Mouse (Mus musculus): ENCODE results near the gene Gm32717. TPM values are rescaled to one million over a fixed set of nuclear protein-coding genes. Genes with fewer than 3 reads are reported as not detected.

Gm32717 gene
- polyA plus RNA-seq (2012; rRNA removed), result 0.01 TPM in 1 of 2 replicates, not detected in the other

DNA sequence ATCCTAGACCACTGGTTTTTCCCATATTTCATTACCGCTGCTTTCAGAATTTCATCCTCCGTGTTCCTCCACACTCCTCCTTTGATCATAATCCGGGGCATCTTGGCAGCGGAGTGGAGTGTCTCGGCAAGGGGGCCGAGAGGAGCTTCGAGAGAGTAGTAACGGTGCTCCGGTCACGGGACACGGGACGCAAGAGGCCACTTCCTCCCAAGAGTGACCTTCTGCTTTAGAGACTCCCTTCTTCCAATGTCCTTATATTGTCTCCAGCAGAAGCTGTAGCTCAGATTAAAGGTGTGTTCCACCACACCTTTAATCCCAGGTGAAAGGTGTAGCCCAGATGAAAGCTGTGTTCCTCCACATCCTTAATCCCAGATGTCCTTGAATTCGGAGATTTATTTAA lies at the start of gene Gm32717:
Gm32717 (minus strand) TSS at position 101 of the 400 bp plus-strand sequence.

DNA sequence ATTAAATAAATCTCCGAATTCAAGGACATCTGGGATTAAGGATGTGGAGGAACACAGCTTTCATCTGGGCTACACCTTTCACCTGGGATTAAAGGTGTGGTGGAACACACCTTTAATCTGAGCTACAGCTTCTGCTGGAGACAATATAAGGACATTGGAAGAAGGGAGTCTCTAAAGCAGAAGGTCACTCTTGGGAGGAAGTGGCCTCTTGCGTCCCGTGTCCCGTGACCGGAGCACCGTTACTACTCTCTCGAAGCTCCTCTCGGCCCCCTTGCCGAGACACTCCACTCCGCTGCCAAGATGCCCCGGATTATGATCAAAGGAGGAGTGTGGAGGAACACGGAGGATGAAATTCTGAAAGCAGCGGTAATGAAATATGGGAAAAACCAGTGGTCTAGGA lies 17.8 kb upstream of the Gm32717 start, which contains the start of gene Gm32802:
Gm32802 (plus strand) TSS at position 301 of the 400 bp plus-strand sequence.

DNA sequence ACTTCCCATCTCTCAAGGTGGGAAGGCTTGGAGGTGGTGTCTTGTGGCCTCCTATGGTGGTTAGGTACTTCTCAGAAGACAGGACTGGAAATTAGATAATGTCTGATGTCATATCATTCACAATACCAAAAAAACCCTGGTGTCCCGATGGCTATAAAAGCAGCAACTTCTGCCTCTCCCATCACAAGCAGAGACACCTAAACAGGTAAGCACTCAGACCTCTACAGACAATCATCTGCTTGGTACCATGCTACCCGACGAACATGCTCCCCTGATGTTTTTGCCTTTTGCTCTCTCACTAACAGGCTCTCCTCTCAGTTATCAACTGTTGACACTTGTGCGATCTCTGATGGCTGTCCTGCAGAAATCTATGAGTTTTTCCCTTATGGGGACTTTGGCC lies 35.9 kb downstream of the Gm32717 start, which contains the start of gene Il22:
Il22 (plus strand) TSS at position 301 of the 400 bp plus-strand sequence.

Other genes with a start within 250 kb of the Gm32717 start
- gene Mdm1, start 99.0 kb downstream of the Gm32717 start, polyA plus RNA-seq (2012; rRNA removed), result 4.3 and 4.4 TPM in 2 replicates
- not detected in 2 replicates for gene Il22, start 35.8 kb downstream of the Gm32717 start, polyA plus RNA-seq (2012; rRNA removed)
- 0.01 TPM in 1 of 2 replicates, not detected in the other for gene Gm32802, start 17.9 kb upstream of the Gm32717 start, polyA plus RNA-seq (2012; rRNA removed)
- not detected in 2 replicates for gene Iltifb, start 54.3 kb upstream of the Gm32717 start, polyA plus RNA-seq (2012; rRNA removed)
- not detected in 2 replicates for gene Gm9040, start 86.2 kb upstream of the Gm32717 start, polyA plus RNA-seq (2012; rRNA removed)
- gene Gm9044, start 91.6 kb upstream of the Gm32717 start, polyA plus RNA-seq (2012; rRNA removed), result not detected in 2 replicates
- not detected in 2 replicates for gene Gm9045, start 97.1 kb upstream of the Gm32717 start, polyA plus RNA-seq (2012; rRNA removed)
- gene Gm9046, start 102.5 kb upstream of the Gm32717 start, polyA plus RNA-seq (2012; rRNA removed), result not detected in 2 replicates
- not detected in 2 replicates for gene Gm9048, start 107.9 kb upstream of the Gm32717 start, polyA plus RNA-seq (2012; rRNA removed)
- not detected in 2 replicates for gene Gm9049, start 113.3 kb upstream of the Gm32717 start, polyA plus RNA-seq (2012; rRNA removed)
- 0.03 and 0.11 TPM in 2 replicates for gene Ifng, start 200.3 kb upstream of the Gm32717 start, polyA plus RNA-seq (2012; rRNA removed)

Data from liver, embryonic 18 days (tissue).